Mouse (Mus musculus) bone marrow macrophage, adult 2 months (primary cell): ENCODE data around the gene Fcho1.

ENCODE experiments used
- CTCF ChIP-seq: IDR thresholded peaks from 2 replicates; pipeline ENCODE4 v1.5.1; 2012; ENCODE audit warnings: low read depth, mild to moderate bottlenecking, low read length, moderate library complexity
- POLR2A ChIP-seq: IDR thresholded peaks from 2 replicates; pipeline ENCODE4 v1.6.1; 2012; ENCODE audit warnings: mild to moderate bottlenecking, low read depth, low read length, borderline replicate concordance

- TF ChIP-seq POLR2A = no peak
- TF ChIP-seq CTCF = no peak
Observed at GRCm38 (mm10) chr8:71658515-71659049, 66.9 kb downstream of the Fcho1 start.
